In the genomic region with DNA sequence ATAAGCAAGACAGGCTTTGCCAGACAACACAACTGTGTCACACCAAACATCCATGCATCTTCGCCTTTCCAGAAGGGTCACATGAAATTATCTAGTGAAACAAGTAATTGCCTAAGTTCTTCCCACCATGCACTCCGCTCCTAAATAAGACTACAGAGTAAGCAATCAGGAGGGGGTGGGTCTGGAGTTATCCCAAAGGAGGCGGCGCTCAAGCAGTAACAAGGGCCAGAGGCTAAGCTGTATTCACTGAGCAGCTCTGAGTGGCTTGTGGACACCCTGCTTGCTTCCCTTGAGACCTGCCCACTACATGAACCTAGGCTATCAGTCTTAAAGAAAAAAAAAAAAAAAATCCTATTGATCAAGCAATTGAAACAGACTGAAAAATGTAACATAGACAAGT, we compare ENCODE assay signal across 20 mouse cellular contexts. TPM values are rescaled to one million over a fixed set of nuclear protein-coding genes. Genes with fewer than 3 reads are reported as not detected.
DNase-seq lines count a peak whose midpoint lies in the region; ATAC-seq and TF ChIP-seq lines count a peak whose summit lies in the region.
"Had no signal": no experiment of that assay in that cellular context is flagged by ENCODE, and none has a peak within 500 bp of the region (broad histone marks: within the 10 kb centered on the region; RNA-seq: fewer than 3 reads in every experiment).

No protein-coding gene starts in this region.

- no peaks in the 10 kb centered on the region for H3K27me3 ChIP-seq in forebrain, embryonic 12.5 days
- H3K27me3 ChIP-seq: intestine, embryonic 15.5 days; liver, embryonic 13.5 days; midbrain, embryonic 12.5 days had no signal

- intact Hi-C loops in gastrocnemius, adult 2 months (cut with DNase I), result no loop called here
- intact Hi-C loops in gastrocnemius, postnatal 36 days (cut with DNase I), result no loop called here
- intact Hi-C loops in heart, postnatal 36 days (cut with DNase I), result no loop called here

- peak; percentile 25 for DNase-seq in gastrocnemius, adult 2 months
- DNase-seq in gastrocnemius, postnatal 36 days, result no peak
- DNase-seq in heart, postnatal 4 days, result peak; percentile 25
- DNase-seq in heart, postnatal 36 days, result no peak
- DNase-seq in kidney, postnatal 4 days, result peak; percentile 26 to 36
- DNase-seq in kidney, adult 18-20 months, result no peak
- DNase-seq: cerebellum, adult 11-12 months; gastrocnemius, postnatal 14 days; liver, embryonic 13.5 days; lung, embryonic 14.5 days; thymus, adult 18-20 months had no signal

- 100% methylated on average over 4 of the region's 4 CpGs for WGBS in macrophage (ENCODE audit: missing documents)
- 92% methylated on average over 4 of the region's 4 CpGs for WGBS in forebrain, embryonic 12.5 days

- no peaks in the 10 kb centered on the region; the same call in 1 of the 2 replicates for H3K4me1 ChIP-seq in forebrain, embryonic 12.5 days
- H3K4me1 ChIP-seq: hindbrain, embryonic 10.5 days; intestine, embryonic 15.5 days; midbrain, embryonic 12.5 days had no signal

- peaks cover 9% of the 10 kb centered on the region; the same call in 1 of the 2 replicates for H3K79me2 ChIP-seq in macrophage (ENCODE audit: inconsistent target)

- H3K27ac ChIP-seq in gastrocnemius, adult 2 months, result peak overlapping the region; percentile 79
- H3K27ac ChIP-seq in macrophage, result peak overlapping the region; percentile 94
- H3K27ac ChIP-seq in forebrain, embryonic 12.5 days, result no peak overlapping the region
- H3K27ac ChIP-seq: embryonic facial prominence, embryonic 10.5 days; hindbrain, embryonic 10.5 days; intestine, embryonic 15.5 days; left cerebral cortex, adult 2 months; liver, embryonic 13.5 days; midbrain, embryonic 12.5 days had no signal

- no peak for TF ChIP-seq CTCF in gastrocnemius, adult 2 months (IDR thresholded peaks at IDR 0.05)

- no peaks in the 10 kb centered on the region for H3K9me3 ChIP-seq in forebrain, embryonic 12.5 days
- H3K9me3 ChIP-seq: embryonic facial prominence, embryonic 10.5 days; hindbrain, embryonic 10.5 days; intestine, embryonic 15.5 days; liver, embryonic 13.5 days; midbrain, embryonic 12.5 days had no signal

- H3K4me3 ChIP-seq in gastrocnemius, adult 2 months, result no peak overlapping the region
- H3K4me3 ChIP-seq in macrophage (ENCODE audit: inconsistent target), result no peak overlapping the region
- H3K4me3 ChIP-seq in forebrain, embryonic 12.5 days (replicated peaks), result no peak overlapping the region
- H3K4me3 ChIP-seq: embryonic facial prominence, embryonic 10.5 days; hindbrain, embryonic 10.5 days; intestine, embryonic 15.5 days; left cerebral cortex, adult 2 months; liver, embryonic 13.5 days; midbrain, embryonic 12.5 days had no signal

- no peaks in the 10 kb centered on the region for H3K36me3 ChIP-seq in macrophage (ENCODE audit: inconsistent target)
- peaks cover 17% of the 10 kb centered on the region for H3K36me3 ChIP-seq in forebrain, embryonic 12.5 days (replicated peaks)
- H3K36me3 ChIP-seq: liver, embryonic 13.5 days; midbrain, embryonic 12.5 days had no signal

- no peak for ATAC-seq in forebrain, embryonic 12.5 days (ENCODE audit: low FRiP score)
- ATAC-seq: forebrain, embryonic 16.5 days; hindbrain, embryonic 16.5 days had no signal

- H3K9ac ChIP-seq in forebrain, embryonic 12.5 days, result no peak overlapping the region
- H3K9ac ChIP-seq: intestine, embryonic 15.5 days; liver, embryonic 13.5 days; lung, embryonic 14.5 days; midbrain, embryonic 12.5 days had no signal

- H3K4me2 ChIP-seq in forebrain, embryonic 12.5 days, result no peak overlapping the region
- H3K4me2 ChIP-seq: intestine, embryonic 15.5 days; liver, embryonic 13.5 days; lung, embryonic 14.5 days; midbrain, embryonic 12.5 days had no signal

RNA-seq across cellular contexts. Expression of gene Igf2bp2, which starts 44.9 kb away (rescaled TPM):
- total RNA-seq in gastrocnemius, adult 2 months (2021), result 1 to 10 TPM; 1.3 to 5.2 TPM
- 1 to 10 TPM; 2.1 TPM for total RNA-seq in gastrocnemius, postnatal 36 days (2021)
- 10 to 100 TPM; 23.9 to 24.8 TPM for total RNA-seq in heart, postnatal 4 days (2021)
- total RNA-seq in heart, postnatal 36 days (2021), result 10 to 100 TPM in 1 of 2 experiments, 1 to 10 TPM in 1; 4.6 to 10.1 TPM
- total RNA-seq in macrophage (2018; cell fraction: chromatin; rRNA removed), result 100 to 1,000 TPM in 13 of 26 experiments, 10 to 100 TPM in 13; 42.6 to 196 (median 100.0) TPM
- 10 to 100 TPM; 15.6 to 88.4 (median 45.0) TPM for total RNA-seq in macrophage (2018; cell fraction: cytosol; rRNA removed)
- 100 to 1,000 TPM in 5 of 26 experiments, 10 to 100 TPM in 21; 20.3 to 126 (median 78.2) TPM for total RNA-seq in macrophage (2018; cell fraction: nucleus; rRNA removed)
- polyA plus RNA-seq in macrophage (2018), result 11.0 to 35.3 TPM (median 33.5 TPM) in 3 replicates
- polyA plus RNA-seq in forebrain, embryonic 12.5 days (2016; fragmentation: Nextera tagmentation; extraction: Ambion mirVana), result 102 and 106 TPM in 2 replicates

Comparison
In these comparisons a context has a peak if more than half of its experiments do, and no peak if none do; other contexts are left out.
1. DNase-seq: peak in gastrocnemius, adult 2 months (single experiment), heart, postnatal 4 days (single experiment) and kidney, postnatal 4 days (2 of 2); none in gastrocnemius, postnatal 36 days (0 of 2), heart, postnatal 36 days (0 of 2) and kidney, adult 18-20 months (single experiment).